Mouse (Mus musculus) left cerebral cortex, postnatal 14 days (tissue): Measurements from ENCODE around the gene Coq10b. TPM values are rescaled to one million over a fixed set of nuclear protein-coding genes. Genes with fewer than 3 reads are reported as not detected.

Experiments used
- DNase-seq, 2 experiments: peaks; one replicate each; pipeline ENCODE4 v3.0.0; 2021 to 2022; ENCODE audit warnings: low spot score in 2 of 2, mixed read lengths in 1 of 2
- intact Hi-C: fragments of 180-260 bp; cut with DNase I; formaldehyde crosslinking; loops from one replicate; pipeline ENCODE4 v1.15.1; 2025
- total RNA-seq, 2 experiments: library from RNA; stranded (reverse); gene quantifications; 2 replicates each; pipeline ENCODE4 v1.2.3; 2021

The Coq10b gene
- total RNA-seq, 2 experiments from 2014 or later = 31.2 to 32.3 TPM

DNA sequence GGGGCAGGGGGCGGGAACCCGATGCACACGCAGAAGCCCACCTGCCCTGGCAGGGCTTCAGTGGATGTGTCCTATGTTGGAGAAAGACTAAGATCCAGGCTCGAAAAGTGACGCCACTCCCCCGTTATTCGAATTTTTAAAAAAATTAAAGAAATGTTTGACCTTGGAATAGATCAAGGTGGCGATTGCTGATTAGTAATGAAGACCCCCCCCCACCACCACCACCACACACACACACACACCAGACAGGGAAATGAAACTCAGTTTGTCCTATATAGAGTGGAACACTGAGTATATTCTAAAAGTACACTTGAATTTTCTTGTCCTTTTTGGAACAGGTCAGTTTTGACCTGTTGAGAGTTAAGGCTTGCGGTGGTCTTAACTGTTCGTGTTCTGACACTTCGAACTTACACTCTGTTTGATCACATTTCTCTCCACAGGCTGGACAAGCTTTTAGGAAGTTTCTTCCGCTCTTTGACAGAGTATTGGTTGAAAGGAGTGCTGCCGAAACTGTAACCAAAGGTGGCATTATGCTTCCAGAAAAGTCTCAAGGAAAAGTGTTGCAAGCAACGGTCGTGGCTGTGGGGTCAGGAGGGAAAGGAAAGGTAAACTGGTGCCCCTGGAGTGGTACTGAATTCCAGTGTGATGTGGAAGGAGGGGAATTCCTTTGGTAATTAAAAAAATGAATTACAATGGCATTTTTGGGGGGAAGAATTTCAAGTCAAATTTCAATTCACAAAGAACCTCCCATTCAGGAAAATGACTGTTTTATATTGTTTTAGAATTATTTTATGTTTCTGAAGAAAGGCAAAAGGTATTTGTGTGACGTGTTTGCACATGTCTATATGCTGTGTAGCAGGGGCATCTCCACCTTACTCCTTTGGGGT, 36.3 kb downstream of the Coq10b start:
- no peak for DNase-seq
- intact Hi-C loops = loop anchor here (2.0 kb wide), 1 partner anchor 42 kb away; the partner anchor contains the start of gene Mob4

DNA sequence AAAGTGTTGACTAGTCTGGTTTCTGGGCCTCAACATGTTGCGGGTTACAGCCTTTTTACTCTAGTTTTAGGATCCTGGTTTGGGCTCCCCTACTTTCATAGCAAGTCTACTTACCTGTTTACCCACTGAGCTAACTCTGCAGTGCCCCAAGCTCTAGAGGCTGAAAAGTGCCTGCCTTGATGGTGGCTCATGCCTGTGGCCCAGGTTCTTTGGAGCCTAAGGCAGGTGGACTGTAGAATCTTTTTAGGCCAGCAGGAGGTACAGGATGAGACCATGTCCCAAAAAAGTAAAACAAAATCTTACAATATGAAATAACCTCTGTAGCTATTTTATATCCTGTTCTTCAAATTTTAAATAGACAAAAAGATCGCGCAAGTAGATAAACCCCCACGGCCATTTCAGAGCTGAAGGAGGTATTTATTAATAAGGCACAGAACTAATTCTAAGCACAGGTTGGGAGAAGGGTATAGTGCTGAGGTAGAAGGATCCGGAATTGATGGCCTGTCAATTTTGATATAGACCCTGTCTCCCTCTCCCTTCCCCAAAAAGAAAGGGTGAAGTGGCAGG, 37.0 kb downstream of the Coq10b start:
- DNase-seq = no peak
- intact Hi-C loops = loop anchor here (2.0 kb wide), 1 partner anchor 41 kb away; the partner anchor contains the start of gene Mob4

DNA sequence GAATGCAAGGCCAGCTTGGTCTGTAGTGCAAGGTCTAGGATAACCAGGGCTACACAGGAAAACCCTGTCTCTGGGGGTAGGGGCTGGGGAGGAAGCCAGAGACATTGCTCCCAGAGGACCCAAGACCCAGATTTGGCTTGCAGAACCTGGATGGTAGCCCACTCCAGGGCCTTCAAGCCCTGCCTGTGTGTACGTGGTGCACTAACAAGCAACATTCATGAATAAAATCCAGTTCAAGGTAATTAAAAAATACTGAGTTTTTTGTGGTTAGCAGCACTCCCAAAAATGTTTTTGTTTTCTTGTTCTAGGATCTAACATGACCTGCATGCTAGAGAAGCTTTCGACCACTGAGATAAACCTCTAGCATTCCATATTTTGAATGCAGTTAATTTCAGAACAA, 39.5 kb downstream of the Coq10b start:
- intact Hi-C loops = no loop called here
- no peak for DNase-seq

DNA sequence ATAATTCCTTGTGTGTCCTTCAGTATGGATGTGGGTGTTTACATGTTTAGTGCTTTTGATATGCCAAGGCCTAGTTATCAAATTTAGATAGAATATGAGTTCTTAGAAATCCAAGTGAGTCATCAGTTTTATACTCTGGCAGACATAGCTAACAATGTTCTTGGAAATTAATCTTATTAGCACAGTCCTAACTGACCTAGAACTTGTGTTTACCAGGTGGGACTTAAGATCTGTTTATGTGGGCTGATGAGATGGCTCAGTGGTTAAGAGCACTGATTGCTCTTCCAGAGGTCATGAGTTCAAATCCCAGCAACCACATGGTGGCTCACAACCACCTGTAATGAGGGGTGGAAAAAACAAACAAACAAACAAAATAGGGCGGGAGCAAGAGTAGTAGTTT, 39.9 kb downstream of the Coq10b start:
- DNase-seq = no peak
- intact Hi-C loops = no loop called here

DNA sequence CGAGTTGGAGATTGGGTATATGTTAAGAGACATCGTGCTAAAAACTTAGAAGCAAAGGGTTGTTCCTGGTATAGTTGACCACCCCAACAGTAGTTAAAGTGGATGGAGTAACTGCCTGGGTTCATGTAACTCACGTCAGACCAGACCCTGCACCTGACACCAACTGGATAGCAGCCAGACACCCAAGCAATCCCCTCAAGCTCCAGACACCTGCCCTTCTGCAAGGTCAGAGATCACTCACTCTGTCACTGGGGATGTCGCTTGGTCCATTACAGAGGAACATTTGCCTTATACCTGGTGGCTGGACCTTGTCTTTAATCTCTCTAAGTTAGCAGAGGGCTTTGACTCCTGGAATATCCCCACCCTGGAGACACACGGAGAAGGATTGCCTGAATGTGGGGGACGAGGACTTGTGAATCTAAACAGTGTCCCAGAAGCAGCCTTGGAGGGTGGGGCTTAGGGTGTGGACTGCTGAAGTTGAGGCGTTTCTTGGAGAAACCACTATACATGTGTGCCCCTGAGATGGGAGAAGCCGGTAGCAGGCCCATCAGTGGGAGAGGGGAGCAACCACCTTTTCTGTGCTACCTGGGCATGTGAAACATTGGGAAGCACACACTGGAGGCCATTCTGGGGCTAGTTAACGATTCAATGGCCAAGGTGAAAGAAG, 54.5 kb downstream of the Coq10b start:
- DNase-seq = no peak
- intact Hi-C loops = no loop called here

DNA sequence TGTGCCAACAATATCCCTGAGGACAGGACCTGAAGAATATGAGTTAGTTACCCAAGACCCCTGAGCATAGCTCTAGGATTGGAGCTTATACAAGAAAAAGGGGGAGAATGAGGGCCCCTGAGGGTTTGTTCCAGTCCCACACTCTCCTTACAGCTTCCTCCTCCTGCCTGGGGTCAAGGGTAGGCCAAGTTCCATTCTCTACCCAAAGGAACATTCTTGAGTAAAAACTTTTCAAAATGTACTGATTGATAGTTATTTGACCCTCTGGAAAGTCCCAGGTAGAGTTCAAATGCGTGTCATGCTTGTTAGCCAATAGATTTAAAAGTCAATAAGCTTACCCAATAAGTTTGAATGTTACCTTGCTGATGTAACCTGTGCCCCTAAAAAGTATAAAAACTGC, 55.1 kb downstream of the Coq10b start:
- DNase-seq = no peak

DNA sequence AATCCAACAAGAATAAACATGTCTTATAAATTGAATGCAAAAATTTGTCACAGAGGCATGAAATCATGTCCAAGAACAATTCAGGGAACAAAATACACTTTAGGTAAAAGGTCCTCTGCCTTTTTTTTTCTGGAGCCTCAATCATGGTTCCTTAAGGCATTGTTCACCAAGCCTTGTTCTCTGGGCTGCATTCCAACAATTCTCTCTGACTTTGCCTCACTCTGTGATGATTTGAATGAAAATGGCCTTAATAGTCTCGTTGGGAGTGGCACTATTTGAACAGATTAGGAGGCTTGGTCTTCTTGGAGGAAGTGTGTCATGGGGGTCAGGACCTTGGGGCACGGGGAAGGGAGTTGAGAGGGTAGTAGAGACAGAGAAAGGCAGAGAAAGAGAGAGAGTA, 55.9 kb downstream of the Coq10b start:
- no peak for DNase-seq
- intact Hi-C loops = no loop called here

More for the DNA sequence above, 55.1 kb downstream of the Coq10b start:
- intact Hi-C loops = no loop called here

DNA sequence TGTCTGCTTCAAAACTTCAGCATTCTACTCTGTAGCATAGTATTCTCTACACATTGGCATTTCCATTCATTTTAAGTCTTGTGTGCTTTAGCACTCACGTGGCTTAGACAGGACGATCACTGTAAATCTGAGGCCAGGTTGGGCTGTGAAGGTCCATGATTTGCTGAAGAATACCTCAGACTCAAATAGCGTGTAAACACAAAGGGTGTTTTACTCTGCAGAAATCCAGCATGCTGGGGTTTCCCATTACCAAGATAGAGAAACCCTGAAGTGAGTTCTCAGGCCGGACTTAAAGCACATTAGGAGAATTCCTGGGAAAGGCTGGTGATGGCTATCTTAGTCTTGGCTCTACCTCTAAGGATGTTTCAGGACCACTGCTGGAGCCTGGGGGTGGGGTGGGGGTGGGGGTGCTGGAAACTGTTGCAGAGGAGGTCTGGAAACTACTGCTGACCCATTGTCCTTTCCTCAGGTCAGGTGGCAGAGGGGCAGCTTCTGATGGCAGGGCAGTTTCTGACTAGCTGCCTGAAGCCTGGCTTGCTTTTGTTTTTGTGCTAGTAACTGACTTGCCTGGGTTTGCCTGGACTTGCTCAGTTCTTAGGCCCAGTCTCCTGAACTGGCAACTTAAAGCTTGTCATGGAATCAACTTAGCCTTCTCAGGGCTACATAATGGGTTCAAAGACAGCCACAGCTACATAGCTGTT, 56.6 kb downstream of the Coq10b start:
- DNase-seq = no peak
- intact Hi-C loops = no loop called here

Other genes starting within 250 kb of the Coq10b start
- gene Ankrd44, start 126.4 kb upstream of the Coq10b start, total RNA-seq = 10 to 100 TPM; 20.6 to 22.8 TPM
- 100 to 1,000 TPM; 144 to 154 TPM for gene Sf3b1, start 25.3 kb upstream of the Coq10b start, total RNA-seq
- gene Hspe1, start 35.4 kb downstream of the Coq10b start, total RNA-seq = 10 to 100 TPM; 83.8 to 91.0 TPM
- gene Hspd1, start 35.5 kb downstream of the Coq10b start, total RNA-seq = 100 to 1,000 TPM; 172 TPM
- 10 to 100 TPM; 62.8 to 67.1 TPM for gene Mob4, start 78.5 kb downstream of the Coq10b start, total RNA-seq
- gene Rftn2, start 174.0 kb downstream of the Coq10b start, total RNA-seq = 10 to 100 TPM; 18.5 to 19.5 TPM
- gene Mars2, start 184.4 kb downstream of the Coq10b start, total RNA-seq = 10 to 100 TPM; 10.6 to 11.5 TPM